Mouse (Mus musculus): ENCODE measurements at regions not wholly inside any gene's neighbourhood (a gene's known extent, or its start where the extent isn't known, plus 50 kb on each side); places are given as distances from the start of the nearest gene placed in this dataset.

DNA sequence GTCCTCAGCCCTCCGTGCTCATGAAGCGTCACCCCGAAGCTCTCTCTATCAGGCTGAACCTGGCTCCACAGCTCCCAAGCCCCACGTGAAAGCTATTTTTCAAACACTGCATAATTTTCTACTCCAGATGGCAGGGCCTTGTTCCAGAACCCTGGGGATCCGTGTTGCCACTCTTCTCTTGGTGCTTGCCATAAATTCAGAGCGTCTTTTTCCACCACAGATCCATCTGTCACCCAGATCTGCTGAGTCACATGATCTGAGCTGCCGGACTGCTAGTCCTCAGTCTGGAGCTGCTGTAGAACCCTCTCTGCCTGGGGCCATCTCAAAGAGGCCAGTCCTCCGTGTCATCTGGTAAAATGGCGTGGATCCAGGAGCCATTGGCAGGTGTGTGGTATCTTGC lies 73.2 kb upstream of the Disp3 start:
- no peak for TF ChIP-seq POU5F1 (IDR thresholded peaks at IDR 0.05; ENCODE audit: borderline replicate concordance, low read length)
- no peak for TF ChIP-seq CTCF (conservative IDR thresholded peaks at IDR 0.05; ENCODE audit: low read length)
